Mouse (Mus musculus) megakaryocyte progenitor cell, adult 5-6 weeks (primary cell): ENCODE data around the gene Rreb1. TPM values are rescaled to one million over a fixed set of nuclear protein-coding genes. Genes with fewer than 3 reads are reported as not detected.

Experiments
- ATAC-seq: replicated peaks from 2 replicates; pipeline ENCODE4 v1.8.0; 2016; ENCODE audit warnings: mild to moderate bottlenecking, moderate TSS enrichment, inconsistent platforms; ENCODE audit not compliant: poor library complexity
- total RNA-seq, 2 experiments: library from RNA; stranded (forward) in 1 of 2; stranded (reverse) in 1 of 2; fragments of 157-497, 149-512 nt in 1 of 2; fragments of 200-1000 nt in 1 of 2; gene quantifications; 2 replicates each; pipeline versions ENCODE4 v1.2.3 to v1.2.4; 2015 to 2017

Rreb1 gene
- total RNA-seq, 2 experiments from 2014 or later: 14.7 to 62.9 TPM

- no peak for ATAC-seq
These were observed 94.1 kb downstream of the Rreb1 start for GRCm38 (mm10) chr13:37872142-37872835.

GRCm38 (mm10) chr13:37873125-37873891, 95.1 kb downstream of the Rreb1 start:
- ATAC-seq: peak; percentile 75

DNA sequence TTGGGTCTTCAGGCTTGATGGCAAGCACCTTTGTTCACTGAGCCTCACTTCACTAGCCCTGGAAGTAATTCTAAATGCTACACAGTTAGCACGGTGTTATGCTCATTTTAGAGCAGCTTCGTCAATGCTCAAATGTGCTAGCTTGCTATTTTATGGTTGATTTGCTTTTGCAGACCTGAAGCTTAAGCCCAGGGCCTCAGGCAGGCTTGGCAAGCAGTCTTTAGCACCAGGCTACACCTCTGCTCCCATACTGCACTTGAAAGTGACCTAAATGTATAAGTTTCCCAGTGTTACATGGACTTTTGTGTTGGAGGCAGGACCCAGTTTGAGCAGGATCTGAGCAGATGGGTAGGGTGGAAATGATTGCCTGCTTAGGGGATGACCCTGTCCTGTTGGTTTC, 97.7 kb downstream of the Rreb1 start:
- ATAC-seq: no peak

- ATAC-seq: no peak
These were observed 98.2 kb downstream of the Rreb1 start for GRCm38 (mm10) chr13:37876366-37876765.

- no peak for ATAC-seq
These were observed 98.6 kb downstream of the Rreb1 start for GRCm38 (mm10) chr13:37876836-37877235.

DNA sequence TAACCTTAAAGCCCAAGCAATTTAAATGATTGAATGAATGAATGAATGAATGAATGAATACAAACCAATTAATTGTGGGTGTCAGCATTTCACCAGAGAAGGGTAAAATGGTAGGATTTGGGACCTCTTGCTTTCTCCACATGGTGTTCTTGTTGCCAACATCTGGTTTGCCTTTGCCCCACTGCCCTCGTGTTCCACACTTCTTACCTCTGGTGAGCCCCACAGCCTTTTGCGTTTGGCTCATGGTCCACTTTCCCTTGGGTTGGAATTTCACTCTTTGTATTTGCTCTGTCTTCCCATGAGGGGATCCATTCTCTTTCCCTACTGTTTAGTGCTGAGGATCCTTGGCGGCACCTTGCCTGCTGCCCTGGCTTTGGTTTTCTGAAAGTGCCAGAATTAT, 99.0 kb downstream of the Rreb1 start:
- no peak for ATAC-seq

DNA sequence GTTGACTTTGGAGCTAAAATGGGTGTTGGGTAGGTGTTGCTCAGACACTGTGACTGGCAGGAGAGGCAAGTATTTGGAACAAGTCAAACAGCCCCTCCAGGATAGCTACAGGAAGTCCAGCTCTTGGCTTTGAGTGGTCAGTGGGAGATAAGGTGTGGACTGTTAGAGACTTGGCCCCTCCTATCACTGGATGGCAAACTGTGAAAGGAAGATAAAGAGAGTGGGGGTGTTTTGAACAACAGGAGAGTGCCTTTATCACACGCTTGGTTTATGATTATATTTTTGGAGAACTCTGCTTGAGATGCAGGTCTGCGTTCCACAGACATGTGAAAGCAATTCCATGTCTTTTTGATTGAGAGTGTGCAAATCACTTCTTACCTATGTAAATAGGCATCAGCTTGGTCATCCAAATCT, 100.7 kb downstream of the Rreb1 start:
- peak; percentile 47 for ATAC-seq

DNA sequence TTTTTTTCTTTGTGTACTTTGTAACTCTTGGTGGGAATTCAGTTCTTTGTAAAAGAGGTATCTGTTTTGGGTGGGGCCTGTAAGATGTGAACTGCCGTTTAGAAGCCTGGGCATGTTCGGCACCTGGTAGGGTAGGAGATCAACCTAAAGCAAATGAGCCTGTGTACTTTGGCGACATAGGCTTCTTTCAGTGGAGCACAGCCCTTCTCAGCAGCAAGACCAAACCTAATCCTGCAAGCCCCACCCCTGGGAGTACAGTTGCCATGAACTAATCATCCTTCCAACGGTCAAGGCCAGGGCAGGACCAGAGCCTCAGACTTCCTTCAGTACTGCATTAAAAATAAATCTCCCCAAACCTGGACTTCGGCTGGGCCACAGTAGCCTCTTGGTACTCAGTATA, 101.4 kb downstream of the Rreb1 start:
- ATAC-seq: peak; percentile 6; the same call in 1 of the 2 replicates

GRCm38 (mm10) chr13:37880035-37880434, 101.8 kb downstream of the Rreb1 start:
- ATAC-seq: no peak

DNA sequence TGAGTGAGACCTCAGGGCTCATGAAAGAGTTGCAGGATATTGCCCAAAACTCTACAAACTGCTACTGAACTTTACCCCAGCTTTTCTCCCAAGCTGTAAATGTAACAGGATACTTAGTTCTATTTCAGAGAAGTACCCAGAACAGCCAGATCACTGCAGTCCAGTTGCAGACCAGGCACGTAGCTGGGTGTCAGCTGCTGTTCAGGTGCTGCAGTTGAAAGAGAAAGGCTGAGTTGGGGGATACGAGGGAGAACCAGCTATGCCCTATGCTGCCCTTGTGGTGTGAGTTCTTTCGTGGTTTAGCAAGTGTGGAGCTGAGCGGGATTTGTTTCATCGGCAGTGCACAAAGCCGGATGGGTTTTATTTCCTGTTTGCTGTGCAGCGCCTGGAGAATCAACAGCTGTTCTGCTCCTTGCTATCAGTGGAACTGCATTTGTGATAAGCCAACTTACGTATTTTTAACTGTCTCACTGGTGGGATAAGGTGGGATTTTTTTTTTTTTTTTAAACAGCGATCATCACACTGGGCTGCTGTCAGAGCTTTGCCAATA, 102.5 kb downstream of the Rreb1 start:
- peak; percentile 35 for ATAC-seq

DNA sequence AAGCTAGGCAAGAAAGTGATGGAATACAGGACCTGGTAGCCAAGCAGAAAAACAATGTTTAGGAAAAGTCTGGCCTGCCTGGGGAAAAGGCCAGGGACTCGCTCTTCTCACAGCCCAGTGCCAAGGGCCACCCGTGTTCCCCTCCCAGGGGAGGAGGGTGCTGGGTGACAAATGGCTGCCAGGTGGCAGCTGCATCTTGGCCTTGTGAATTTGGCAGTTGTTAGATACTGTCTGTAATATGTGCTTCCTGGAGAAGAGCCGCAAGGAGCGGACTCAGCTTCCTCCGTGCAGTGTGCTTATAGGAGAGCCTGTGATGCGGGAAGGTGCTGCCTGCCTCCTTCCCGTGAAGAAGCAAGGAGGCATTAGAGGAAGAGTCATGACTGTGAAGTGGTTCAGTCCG, 104.3 kb downstream of the Rreb1 start:
- no peak for ATAC-seq

DNA sequence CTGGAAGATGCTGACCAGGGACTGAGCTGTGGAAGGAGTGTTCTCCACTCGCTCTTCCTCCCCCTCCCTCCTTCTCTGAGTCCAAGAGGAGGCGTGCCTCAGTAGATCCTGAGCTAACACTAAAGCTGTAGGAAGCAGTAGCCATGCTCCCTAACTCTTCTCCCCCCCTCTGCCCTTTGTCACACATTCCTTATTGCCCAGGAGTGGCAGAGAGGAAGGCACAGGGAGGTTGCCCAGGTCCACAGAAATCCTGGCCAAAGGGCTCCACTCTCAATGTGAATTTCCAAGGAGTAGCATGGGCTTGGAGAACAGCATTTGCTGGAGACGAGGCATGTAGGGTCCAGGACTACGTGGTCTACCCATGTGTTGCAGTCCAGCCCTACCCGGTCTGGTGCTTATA, 104.8 kb downstream of the Rreb1 start:
- ATAC-seq: no peak

DNA sequence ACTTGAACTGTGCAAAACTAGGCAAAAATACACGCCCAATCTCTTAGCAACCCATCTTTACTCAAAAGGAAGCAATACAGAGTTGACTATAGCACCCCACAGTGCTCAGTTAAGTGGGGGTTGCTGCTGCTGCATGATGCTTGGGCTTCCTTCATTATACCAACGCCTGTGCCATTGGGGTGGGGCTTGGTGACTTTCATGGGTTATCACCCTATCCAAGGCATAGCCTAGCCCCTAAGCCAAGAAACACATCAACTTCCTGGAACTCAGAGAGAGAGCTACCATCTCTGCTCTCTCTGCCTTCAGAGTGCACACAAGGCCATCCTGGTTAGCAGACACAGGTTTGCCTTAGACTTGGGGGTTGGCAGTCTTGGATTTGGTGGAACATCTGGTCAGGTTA, 107.2 kb downstream of the Rreb1 start:
- peak; percentile 63 for ATAC-seq

DNA sequence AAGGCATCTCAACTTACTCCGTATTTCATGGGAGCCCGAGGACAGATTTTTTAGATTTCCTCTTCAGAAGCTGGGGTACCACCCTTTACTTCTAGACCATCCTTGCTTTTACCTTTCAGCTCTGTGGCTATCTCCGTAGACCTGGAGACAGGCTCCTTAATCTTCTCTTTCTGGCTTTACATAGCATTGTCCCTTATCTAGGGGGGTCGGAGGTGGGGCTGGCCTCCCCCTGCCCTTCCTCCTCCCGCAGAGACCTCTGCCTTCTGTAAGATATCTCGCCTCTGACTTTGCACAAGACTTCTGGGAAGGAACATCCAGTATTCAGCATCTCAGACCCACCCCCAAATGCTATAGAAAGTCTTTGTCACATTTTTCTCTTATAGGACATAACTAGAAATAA, 107.8 kb downstream of the Rreb1 start:
- ATAC-seq: no peak

GRCm38 (mm10) chr13:37894756-37895155, 116.6 kb downstream of the Rreb1 start:
- no peak for ATAC-seq

DNA sequence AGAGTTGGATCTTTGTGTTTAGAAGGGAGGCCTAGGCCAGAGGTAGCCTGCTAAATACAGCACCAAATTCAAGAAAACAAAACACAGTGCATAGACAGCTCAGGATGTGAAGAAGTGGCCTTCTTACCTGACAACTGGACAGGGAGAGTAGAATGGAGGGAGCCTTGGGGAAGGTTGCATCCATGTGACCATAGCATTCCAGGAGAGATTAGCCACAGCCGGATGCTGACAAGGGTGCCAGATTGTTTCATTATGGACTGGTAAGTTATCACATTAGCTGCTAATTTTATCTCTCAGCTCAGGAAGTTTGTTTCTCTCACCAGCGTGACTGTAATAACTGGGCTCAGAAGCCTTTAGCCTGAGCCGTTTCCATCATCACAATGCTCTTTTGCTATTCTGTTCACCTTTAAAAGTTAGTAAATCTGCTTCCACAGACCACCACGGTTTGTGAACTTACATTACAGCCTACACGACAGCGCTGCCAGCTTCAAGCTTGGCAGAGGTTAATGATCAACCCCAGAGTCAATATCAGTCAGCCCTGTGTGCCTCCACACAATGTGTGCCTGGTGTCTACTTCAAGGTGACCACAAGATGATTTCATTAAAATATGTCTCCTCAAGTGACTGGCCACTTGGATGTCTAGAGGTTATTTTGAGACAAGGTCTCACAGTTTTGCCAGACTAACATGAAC, 117.5 kb downstream of the Rreb1 start:
- no peak for ATAC-seq

GRCm38 (mm10) chr13:37896423-37896822, 118.2 kb downstream of the Rreb1 start:
- no peak for ATAC-seq

DNA sequence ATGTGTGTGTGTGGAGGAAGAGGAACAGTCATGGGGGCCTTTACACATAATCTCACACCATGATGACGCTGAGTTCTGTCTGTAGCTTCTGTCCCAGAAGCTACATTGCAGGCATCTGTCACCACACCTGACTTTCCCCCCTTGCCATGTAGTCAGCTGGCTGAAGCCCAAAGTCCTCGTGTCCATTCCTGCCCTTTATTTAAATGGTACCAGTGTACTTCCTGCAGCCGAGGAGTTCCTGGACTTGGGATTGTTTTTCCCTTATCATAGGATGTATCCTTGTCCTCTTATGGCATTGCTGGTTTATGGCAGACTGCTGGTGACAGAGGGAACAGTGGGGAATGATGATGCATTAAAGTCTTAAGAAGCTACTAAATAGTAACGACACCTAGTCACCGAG, 120.6 kb downstream of the Rreb1 start:
- no peak for ATAC-seq

GRCm38 (mm10) chr13:37903036-37903435, 124.8 kb downstream of the Rreb1 start:
- no peak for ATAC-seq

- no peak for ATAC-seq
These were observed 125.3 kb downstream of the Rreb1 start for GRCm38 (mm10) chr13:37903476-37903875.

DNA sequence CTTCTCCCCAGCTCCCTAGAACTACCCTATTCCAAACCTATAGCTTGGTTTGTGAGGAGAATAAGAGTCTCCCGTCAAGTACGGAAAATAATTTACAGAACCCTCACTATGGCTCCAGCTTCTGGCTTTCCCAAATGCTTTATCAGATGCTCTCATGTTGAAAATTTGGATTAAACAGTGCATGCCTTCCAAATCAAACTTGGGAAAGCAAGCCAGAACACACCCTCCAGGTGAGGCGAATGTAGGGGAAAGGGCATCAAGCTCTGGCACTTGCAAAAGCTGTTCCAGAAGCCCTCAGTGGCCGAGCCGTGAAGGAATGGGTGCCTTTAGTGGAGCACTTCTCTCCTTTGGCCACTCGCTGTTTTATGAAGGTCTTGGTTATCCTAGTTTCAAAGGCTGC, 126.2 kb downstream of the Rreb1 start:
- no peak for ATAC-seq

GRCm38 (mm10) chr13:37908061-37908460, 129.9 kb downstream of the Rreb1 start:
- ATAC-seq: no peak
